8 mouse cellular contexts compared by ENCODE assay signal in genomic region chr6:124919695-124920317, GRCm38 (mm10). TPM values are rescaled to one million over a fixed set of nuclear protein-coding genes. Genes with fewer than 3 reads are reported as not detected.
A peak's percentile ranks its signal among the peaks of the same experiment; 100 is the strongest.
DNase-seq lines count a peak whose midpoint lies in the region; ATAC-seq lines count a peak whose summit lies in the region.

TSS of gene Ptms (minus strand) at chr6:124920103.

- no peak within 1 kb of the TSS for H3K4me3 ChIP-seq in megakaryocyte, embryonic 14.5 days (replicated peaks)

- peaks cover 49% of the 10 kb centered on the region for H3K27me3 ChIP-seq in megakaryocyte, embryonic 14.5 days (replicated peaks)

- ATAC-seq in inflammation-experienced regulatory T-cells, adult 6 months: peak; percentile 47
- ATAC-seq in erythroid progenitor cell, adult 5-6 weeks (replicated peaks; ENCODE audit: low FRiP score, poor library complexity, severe bottlenecking): no peak

- H3K36me3 ChIP-seq in megakaryocyte, embryonic 14.5 days (replicated peaks; ENCODE audit: low read length): no peaks in the 10 kb centered on the region

- no peaks in the 10 kb centered on the region for H3K9me3 ChIP-seq in megakaryocyte, embryonic 14.5 days

- peaks cover 62% of the 10 kb centered on the region for H3K4me1 ChIP-seq in megakaryocyte, embryonic 14.5 days

- peak; percentile 98 for DNase-seq in adipocyte (ENCODE audit: low spot score)
- peak; percentile 99 for DNase-seq in embryo, embryonic 10.5 days (ENCODE audit: low spot score)
- DNase-seq in gastrocnemius, postnatal 25 days: peak; percentile 95
- peak; percentile 94 to 95 for DNase-seq in left cerebral cortex, adult 9 months (ENCODE audit: low spot score in 2 of 2)
- DNase-seq in right cerebral cortex, postnatal 10 days (ENCODE audit: low spot score in 2 of 2): peak; percentile 96 to 98

RNA-seq across cellular contexts. Expression of gene Ptms, which starts in this region (rescaled TPM):
- 100 to 1,000 TPM; 126 to 152 TPM for total RNA-seq in gastrocnemius, postnatal 25 days (2021)
- polyA plus RNA-seq in inflammation-experienced regulatory T-cells, adult 6 months (2017; shearing (Covaris generic)): 10 to 100 TPM in 2 of 3 experiments, 1 to 10 TPM in 1; 9.5 to 15.5 (median 12.1) TPM
- 330 and 450 TPM in 2 replicates for polyA plus RNA-seq in megakaryocyte, embryonic 14.5 days (2012; ENCODE audit: insufficient read depth, low replicate concordance)
- 15.5 and 20.5 TPM in 2 replicates for total RNA-seq in erythroid progenitor cell, adult 5-6 weeks (2015; ENCODE audit: low replicate concordance)
- 7.9 and 18.6 TPM in 2 replicates for total RNA-seq in erythroid progenitor cell, adult 5-6 weeks (2017; ENCODE audit: low replicate concordance)

Comparison
In these comparisons a context has a peak if more than half of its experiments do, and no peak if none do; other contexts are left out.
1. RNA of gene Ptms (total RNA-seq): 126 to 152 TPM in gastrocnemius, postnatal 25 days; 7.9 to 20.5 TPM in erythroid progenitor cell, adult 5-6 weeks; every median in the first group is over 4 times any median in the second.
2. RNA of gene Ptms (polyA plus RNA-seq): 330 to 450 TPM in megakaryocyte, embryonic 14.5 days; 9.5 to 15.5 TPM in inflammation-experienced regulatory T-cells, adult 6 months; every median in the first group is over 10 times any median in the second.
3. Peak in every context shown above with its lines, with median percentiles within 50 percentile points of each other: DNase-seq.